Mouse (Mus musculus) right cerebral cortex, adult 18-20 months (tissue): ENCODE results near the gene Evi2a.

Experiments
- DNase-seq: peaks from one replicate; pipeline ENCODE4 v3.0.0; 2022; ENCODE audit warnings: mixed read lengths

Gene Evi2a

DNA sequence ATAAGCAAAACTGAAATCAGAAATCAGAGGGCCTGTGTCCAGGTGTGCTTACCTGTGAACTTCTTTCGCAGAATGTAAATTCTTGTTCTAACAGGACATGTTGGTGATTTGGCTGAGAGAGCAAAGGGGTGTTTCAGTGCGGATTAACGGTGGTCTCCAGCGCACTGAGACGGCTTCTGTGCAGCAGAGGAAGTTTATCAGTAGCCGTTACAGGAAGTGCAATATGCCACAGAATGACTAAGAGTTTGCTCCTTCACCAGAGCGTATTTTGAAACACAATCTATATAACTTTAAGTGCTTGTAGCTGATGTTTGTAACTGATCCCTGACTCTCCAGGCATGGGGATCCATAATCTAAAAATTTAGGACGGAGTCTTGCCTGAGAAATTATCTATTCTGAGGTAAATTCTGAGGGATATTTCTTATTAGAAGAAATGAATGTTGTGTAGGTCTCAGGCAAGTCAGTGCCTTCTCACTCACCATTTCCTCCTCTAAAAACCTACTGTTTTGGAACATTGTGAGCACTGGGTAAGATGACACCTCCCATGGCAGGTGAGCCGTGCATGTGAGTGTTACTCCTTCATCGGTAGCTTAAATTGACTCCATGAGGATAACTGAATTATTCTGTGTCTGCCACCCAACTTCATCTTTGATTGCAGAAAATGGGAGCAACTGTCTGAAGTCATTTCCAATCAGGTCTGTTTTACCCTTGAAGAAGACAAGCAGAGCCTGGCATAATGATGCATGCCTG lies 6.7 kb downstream of the Evi2a start, which contains the start of gene Evi2b:
Gene Evi2b (minus strand): TSS at position 203 of the 750 bp plus-strand sequence.
- DNase-seq = no peak

DNA sequence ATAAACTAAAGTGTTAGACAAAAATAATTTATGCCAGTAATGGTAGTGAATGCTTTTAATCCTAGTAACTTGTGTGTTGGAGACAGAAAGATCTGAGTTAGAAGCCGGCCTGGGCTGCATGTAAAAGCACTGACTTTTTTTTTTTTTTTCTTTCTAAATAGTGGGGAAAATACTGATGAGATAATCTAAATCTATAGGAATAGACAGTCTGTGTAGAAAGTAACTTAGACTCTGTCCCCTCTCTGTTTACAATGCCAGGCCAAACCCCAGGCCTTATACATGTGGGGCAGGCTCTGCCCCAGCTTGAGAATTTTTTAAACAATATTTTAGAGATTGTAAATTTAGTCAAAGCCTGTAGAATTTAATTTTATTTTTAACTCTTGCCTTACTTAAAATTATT lies 7.5 kb downstream of the Evi2a start:
- no peak for DNase-seq

DNA sequence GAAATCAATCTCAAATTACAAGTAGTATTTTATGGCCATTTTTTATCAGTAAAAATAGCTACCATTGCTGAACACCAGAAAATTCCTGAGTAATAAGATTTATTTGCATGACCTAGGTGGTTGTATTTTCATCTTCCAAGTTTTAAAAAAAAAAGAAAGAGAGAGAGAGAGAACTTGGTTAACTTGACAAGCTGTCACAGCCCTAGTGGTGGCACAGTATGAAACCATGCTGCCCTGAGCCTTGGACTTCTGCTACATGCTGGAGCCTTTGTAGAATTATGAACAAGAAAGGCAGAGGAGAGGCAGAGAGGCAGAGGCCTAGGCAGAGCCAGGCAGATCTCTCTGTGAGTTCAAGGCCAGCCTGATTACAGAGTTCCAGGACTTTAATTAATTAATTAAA lies 8.5 kb downstream of the Evi2a start:
- DNase-seq = no peak

DNA sequence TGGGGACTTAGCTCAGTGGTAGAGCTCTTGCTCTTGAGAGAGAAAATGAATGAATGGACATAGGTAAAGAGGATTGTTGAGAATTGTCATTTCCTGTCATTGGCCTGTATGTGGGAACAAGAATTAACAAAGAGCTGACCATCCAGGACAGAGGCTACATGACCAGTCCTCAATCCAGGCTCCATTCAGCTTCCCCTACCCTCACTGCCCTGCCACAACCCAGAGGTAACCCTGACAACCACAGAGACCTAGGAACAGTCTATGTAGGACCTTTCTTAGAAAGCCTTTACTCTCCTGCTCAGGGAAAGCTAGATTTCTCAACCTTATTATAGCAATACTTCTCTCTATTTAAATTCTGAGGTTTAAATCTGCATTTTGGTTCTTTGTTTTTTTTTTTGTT lies 9.6 kb downstream of the Evi2a start:
- no peak for DNase-seq

DNA sequence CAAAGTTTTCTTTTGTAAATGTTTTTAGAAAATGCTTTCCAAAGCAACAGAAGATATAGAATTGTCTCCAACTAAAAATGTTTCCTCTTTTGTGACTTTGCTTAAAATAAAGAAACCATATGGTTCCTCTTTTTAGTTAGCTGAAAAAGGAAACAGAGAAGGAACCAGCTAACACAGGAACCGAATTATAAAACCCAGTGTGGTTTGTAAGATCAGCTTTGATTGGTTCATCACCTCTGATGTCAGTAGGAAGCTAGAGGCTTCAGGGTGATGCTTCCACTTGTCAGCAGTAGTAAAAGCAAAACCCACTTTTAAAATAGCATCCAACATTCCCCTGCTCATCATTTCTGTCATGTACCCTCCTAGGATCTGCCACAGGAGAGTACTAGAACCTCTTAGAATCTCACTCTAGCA lies 10.5 kb downstream of the Evi2a start:
- peak; percentile 48 for DNase-seq

DNA sequence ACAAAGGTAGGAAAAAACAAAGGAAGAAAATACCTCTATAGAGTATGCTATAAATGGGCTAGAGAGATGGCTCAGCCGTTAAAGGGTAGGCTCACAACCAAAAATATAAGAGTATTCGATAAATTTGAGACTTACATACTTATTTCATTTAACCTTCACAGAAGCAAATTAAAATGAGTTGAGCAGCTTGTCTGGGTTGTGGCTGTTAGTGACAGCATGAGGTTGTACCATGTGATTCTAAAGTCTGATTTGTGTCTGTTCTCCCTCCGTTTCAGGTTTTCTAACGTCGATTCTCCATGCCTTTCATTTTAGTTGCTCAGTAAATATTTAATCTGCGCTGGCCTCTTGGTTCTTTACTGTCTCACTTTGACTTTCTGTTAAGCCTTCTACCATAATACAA lies 11.1 kb downstream of the Evi2a start:
- no peak for DNase-seq

DNA sequence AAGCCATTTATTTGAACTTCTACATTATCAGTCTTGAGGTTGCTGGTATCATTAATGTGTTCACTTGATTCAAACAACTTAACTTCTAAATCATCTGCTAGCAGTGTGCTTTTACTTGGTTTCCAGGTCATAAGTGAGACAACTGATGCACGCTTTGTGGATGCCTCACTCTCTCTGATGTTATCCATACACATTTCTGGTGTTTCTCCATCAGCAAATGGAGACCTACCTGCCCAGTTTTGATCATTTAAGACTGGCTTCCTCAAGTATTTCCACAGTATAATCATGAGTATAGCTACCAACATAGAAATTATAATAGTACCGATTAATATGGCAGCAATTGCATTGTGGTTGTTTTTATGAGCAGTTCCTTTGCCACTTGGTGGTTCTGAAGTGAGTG lies 14.6 kb downstream of the Evi2a start:
- no peak for DNase-seq

DNA sequence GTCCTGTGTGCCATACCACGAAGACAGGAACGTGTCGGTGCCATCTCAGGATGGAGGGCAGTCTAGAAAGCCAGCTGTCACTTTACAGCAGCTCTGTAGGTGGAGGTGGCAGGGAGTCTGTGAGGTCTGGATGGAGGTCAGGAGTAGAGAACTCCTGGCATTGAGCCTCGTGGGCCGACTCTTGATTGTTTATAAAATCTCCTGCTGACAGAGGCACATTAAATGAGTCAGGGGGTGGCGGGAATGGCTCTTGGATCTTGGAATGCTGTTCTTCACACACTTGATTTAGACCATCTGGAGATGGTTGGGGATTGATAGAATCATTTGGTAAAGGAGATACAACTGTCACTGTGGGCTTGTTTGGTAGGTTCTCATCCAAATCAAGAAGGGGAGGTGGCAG lies 15.1 kb downstream of the Evi2a start:
- DNase-seq = no peak

DNA sequence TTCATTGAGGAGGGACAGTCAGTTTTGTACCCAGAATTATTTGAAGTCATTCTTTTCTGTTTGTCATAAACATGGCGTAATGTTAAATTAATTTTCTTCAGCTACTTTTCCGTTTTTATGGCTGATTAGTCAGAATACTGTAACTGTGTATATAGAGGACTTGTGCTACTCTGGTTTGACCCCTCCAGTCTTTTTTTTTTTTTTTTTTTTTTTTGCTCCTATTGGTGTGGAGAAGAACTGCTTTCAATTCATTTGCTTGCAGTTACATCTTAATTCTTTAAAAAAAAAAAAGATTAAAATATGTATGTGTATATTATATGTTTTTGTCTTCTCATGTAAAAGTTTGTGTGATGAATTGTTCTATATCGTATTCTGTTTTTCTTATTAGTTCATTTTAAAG lies 18.4 kb downstream of the Evi2a start:
- DNase-seq = no peak

DNA sequence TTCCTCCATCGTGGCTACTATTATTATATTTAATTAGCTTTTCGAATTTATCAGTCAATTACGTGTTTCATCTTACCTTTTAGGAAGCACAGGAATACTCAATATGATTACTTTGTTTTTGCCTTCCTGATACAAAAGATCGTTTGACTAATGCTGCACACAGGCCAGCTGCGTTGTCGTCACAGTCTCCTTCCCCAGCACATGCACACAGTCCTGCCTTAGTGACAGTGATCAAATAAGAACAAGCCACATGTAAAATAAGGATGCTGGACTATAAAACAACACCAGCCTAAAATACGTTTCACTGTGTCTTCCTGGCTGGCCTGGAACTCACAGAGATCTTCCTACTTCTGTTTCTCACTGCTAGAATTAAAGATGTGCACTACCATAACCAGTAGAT lies 25.9 kb downstream of the Evi2a start:
- no peak for DNase-seq

DNA sequence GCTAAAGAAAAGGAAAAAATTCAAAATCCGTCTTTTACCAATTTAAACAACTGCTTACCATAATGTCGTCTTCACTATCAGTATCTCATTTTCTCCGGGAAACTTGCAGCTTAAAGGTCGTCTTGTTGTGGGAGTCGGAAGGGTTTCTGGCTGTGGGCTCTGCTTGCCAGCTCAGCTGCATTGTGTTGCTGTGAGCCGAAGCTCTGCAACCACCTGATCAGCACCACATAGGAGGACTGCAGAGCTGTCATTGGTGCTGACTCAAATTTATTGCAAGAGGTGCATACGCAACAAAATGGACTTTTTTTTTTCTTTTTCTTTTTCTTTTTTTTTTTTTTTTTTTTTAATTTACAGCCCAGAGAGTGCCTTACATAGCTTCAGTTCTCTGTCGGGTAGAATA lies 26.6 kb downstream of the Evi2a start, which contains the start of gene Omg:
Gene Omg (minus strand): TSS at position 240 of the 400 bp plus-strand sequence.
- peak; percentile 81 for DNase-seq

DNA sequence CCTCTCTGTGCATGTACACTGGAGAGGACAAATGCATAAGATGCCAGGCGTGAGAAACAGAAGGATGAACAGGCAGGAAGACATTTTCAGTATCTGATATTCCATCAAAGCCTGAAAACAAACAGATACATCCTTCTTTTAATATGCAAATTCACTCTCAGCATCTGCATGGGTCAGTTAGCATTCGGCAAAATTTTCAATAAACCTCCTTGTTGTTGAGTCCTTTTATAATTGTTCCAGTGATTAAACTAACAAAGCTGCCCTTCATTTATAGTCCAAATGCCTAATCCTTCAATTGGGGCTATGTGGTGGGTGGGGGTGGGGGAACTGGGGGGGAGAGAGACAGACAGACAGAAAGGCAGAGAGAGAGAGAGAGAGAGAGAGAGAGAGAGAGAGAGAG lies 27.5 kb downstream of the Evi2a start:
- DNase-seq = no peak

DNA sequence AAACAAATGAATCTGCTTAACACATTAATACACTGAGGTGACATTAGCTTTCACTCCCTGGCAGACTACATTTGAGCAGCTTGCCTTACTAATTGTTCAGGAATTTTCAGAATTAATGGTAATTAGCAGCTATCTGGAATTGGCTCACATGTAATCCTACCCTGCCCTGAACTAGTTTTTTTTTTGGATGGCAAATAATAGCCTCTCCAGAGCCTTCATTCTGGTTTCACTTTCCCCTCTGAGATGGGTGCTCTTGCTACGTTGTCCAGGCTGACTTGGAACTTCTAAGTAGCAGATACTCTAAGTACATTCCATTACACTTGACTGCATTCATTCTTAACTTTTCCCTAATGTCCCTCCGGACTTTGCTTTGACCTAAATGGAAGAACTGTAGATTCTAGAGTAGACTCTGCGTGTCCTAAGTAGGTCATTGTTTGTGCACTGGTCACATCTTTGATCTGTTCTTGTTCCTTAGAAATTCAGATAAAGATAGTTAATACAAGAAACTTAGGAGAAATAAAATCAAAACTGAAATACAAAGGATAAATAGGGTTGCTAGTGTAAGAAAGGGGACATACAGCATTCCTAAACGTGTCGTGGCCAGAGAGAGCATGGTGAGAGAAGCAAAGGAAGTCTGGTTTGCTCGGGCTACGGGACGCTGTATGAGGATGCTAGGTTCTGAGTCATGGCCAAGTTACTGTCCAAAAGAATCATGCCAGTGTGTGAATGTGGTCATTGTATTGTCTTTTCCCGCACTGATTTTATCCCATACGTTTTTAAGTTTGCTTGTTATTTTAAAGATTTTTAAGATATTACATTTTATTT lies 35.2 kb downstream of the Evi2a start:
- DNase-seq = no peak

DNA sequence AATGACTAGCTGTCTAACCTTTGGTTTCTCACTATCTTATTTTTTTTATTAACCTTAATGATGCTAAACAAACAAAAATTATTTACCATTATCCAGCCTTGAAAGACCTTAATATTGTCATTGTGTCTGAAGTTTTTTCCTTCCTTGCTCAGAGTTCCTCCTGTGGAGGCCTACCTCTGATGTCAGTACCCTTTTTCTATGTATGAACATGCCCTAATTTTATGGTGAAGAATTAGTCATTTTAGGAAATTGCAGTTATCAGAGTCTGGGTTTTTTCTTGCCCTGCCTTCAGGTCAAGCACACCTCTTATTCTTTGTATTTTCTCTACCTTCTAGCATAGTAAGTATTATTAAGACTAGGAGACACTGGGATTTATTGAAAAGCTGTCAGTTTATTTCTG lies 45.7 kb downstream of the Evi2a start:
- DNase-seq = no peak

DNA sequence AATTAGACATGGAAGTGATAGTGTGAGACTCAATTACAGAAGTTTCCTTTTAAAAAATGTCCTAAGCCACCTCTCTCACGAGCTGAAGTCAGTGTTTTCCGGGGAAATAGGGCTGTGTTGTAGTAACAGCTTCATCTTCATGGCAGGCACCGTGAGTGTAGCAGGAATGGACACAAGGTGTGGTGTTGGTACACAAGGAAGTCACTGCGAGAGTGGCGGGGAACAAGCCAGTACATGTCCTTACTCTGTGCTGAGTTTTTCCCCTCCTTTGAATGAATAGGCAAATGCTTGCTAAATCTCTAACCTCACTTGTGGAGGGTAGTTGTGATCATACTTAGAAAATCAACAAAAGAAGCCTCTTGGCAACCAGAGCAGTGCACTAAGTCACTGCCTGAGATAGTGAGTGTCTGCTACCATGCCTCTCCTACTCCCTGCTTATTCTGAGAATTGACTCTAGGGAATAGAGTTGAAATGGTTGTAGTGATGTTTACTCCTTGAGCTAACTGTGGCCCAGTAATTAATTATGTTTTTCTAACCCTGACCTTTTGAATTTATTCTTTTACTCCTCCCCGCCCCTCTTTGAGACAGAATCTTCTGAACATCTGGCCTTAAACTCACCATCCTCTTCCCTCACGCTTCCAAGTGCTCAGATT lies 46.4 kb downstream of the Evi2a start:
- no peak for DNase-seq

DNA sequence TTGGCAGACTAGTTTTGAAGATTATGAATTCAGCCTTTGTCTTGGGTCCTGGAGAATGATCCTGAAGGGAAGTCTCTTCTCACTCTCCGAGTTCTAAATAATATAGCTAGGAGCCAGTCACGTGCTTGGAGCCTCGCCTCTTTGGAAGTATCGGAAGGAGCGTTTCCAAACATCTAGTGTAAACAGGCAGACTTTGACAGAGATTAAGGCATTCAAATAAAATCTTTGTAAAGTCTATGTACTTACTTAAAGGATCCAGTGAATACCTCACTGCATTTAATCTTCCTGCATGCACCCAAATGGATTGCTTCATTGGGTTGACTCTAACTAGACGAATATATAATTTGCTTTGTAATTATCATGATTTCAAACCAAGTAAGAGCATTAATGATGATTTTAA lies 47.0 kb downstream of the Evi2a start:
- no peak for DNase-seq
